Mouse (Mus musculus) midbrain, embryonic 15.5 days (tissue): ENCODE results near the gene Rbx1. TPM values are rescaled to one million over a fixed set of nuclear protein-coding genes. Genes with fewer than 3 reads are reported as not detected.
"Not testable (repeated sequence)": the region's sequence is repeated elsewhere in the genome, so short reads cannot be mapped to it uniquely, and the experiment has no call there.

Experiments used
- ATAC-seq: fragments of 200-750 bp; cut with Nextera tagmentation; replicated peaks from 2 replicates; pipeline ENCODE4 v1.8.0; 2017; ENCODE audit warnings: moderate TSS enrichment
- H3K27ac ChIP-seq: fragments of 300-500 bp; sonication (generic); 2 replicates; pipeline ENCODE4 v1.5.1; 2015; ENCODE audit warnings: mild to moderate bottlenecking, inconsistent platforms
- H3K27me3 ChIP-seq: fragments of 300-500 bp; sonication (generic); replicated peaks from 2 replicates; pipeline ENCODE4 v1.6.1; 2015; ENCODE audit warnings: inconsistent platforms
- H3K36me3 ChIP-seq: fragments of 300-500 bp; sonication (generic); replicated peaks from 2 replicates; pipeline ENCODE4 v1.6.1; 2015; ENCODE audit warnings: inconsistent platforms
- H3K4me1 ChIP-seq: fragments of 300-500 bp; sonication (generic); 2 replicates; pipeline ENCODE4 v1.6.1; 2015; ENCODE audit warnings: inconsistent platforms
- H3K4me2 ChIP-seq: fragments of 300-500 bp; sonication (generic); 2 replicates; pipeline ENCODE4 v1.6.1; 2015; ENCODE audit warnings: inconsistent platforms, mild to moderate bottlenecking, moderate library complexity
- H3K4me3 ChIP-seq: fragments of 300-500 bp; sonication (generic); 2 replicates; pipeline ENCODE4 v1.5.1; 2015; ENCODE audit warnings: mild to moderate bottlenecking, inconsistent platforms
- H3K9ac ChIP-seq: fragments of 300-500 bp; sonication (generic); 2 replicates; pipeline ENCODE4 v1.6.1; 2015; ENCODE audit warnings: mild to moderate bottlenecking, inconsistent platforms
- H3K9me3 ChIP-seq: fragments of 300-500 bp; sonication (generic); 2 replicates; pipeline ENCODE4 v1.6.1; 2016; ENCODE audit warnings: inconsistent platforms
- WGBS: fragments of 180-500 bp; shearing (Covaris S2); methylation state at CpG from one replicate; pipeline ENCODE4 v1.1.7; 2015; ENCODE audit warnings: mixed read lengths; 5-methylcytosine and 5-hydroxymethylcytosine counted together
- polyA plus RNA-seq: library from polyadenylated mRNA; unstranded; fragments of >200 nt; fragmentation: Nextera tagmentation; extraction: Ambion mirVana; gene quantifications from 2 replicates; pipeline ENCODE4 v1.2.1, GENCODE M21; 2015

The Rbx1 gene
- polyA plus RNA-seq, 1 experiment from 2014 or later = 390 TPM

DNA sequence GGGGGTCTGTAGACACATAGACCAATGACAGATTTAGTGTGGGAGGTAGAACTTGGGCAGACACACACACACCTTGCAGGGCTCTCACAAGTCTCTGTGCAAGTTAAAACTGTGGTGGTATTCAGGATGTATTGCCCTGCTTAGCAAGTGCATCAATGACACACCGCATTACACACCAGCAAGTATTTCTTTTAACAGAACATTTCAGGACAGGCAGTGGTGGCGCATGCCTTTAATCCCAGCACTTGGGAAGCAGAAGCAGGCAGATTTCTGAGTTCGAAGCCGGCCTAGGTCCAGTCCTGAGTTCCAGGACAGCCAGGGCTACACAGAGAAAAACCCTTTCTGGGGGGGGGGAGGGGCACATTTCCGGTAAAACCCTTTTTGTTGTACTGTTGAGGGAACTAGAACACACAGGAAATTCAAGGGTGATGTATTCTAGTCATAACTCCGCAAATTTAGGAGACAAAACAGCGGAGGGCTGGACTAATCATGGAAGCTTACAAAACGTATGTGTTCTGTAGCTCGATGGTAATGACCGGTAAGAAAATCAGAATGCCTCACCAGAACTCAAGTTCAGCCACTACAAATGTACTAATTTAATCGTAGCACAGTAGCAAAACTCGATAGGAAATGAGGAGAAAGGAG, 958 bp upstream of the Rbx1 start:
- H3K9me3 ChIP-seq = no peaks in the 10 kb centered on the region
- peak overlapping the region; percentile 61 for H3K4me2 ChIP-seq
- peak overlapping the region; percentile 93 for H3K27ac ChIP-seq
- H3K9ac ChIP-seq = peak overlapping the region; percentile 66
- H3K27me3 ChIP-seq = no peaks in the 10 kb centered on the region
- H3K4me3 ChIP-seq = peak overlapping the region; percentile 74
- no peak for ATAC-seq
- H3K36me3 ChIP-seq = peaks cover 4% of the 10 kb centered on the region; the same call in 1 of the 2 replicates
- H3K4me1 ChIP-seq = peaks cover 12% of the 10 kb centered on the region
- WGBS = 76% methylated on average over 12 of the region's 12 CpGs

DNA sequence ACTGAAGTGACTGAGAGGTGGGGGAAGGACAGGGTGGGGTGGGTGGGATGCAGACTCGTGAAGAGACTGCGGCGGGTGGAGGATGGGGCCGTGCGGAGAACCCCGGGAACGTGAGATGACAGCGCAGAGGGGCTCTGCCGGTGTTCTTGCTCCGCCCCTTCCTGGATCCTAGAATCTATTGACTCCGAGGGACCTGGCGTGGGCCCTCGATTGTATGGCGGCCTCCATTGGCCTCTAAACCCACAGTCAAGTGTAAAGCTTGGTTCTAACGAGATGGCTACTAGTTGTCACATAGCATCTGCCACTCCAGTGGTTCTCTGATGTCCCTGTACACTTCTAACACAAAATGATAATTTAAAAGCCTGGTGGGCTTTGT, 630 bp downstream of the Rbx1 start:
- Histone ChIP-seq H3K4me2 (peak overlapping the region; percentile 58), H3K4me1 (peaks cover 12% of the 10 kb centered on the region), H3K9me3 (no peaks in the 10 kb centered on the region), H3K4me3 (peak overlapping the region; percentile 74), H3K27ac (peak overlapping the region; percentile 93), H3K36me3 (peaks cover 11% of the 10 kb centered on the region), H3K27me3 (no peaks in the 10 kb centered on the region), H3K9ac (peak overlapping the region; percentile 58)
- WGBS = 0% methylated on average over 15 of the region's 15 CpGs
- ATAC-seq = no peak

DNA sequence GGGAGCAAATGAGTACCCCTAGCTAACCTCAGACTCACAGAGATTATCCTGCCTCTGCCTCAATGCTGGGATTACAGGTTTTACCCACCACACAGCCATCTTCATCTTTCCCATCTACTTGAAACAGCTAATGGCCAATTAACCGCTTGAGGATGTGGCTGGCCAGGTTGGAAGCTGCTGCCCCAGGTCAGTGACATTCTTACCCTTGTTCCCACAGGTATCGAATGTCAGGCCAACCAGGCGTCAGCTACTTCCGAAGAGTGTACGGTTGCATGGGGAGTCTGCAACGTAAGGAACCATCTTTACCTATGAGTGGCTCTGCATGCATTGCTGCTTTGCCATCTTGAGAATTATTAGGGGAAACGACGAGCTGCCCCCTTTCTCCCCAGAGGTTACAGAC, 4.6 kb downstream of the Rbx1 start:
- H3K4me2 ChIP-seq = no peak overlapping the region
- peaks cover 12% of the 10 kb centered on the region for H3K4me1 ChIP-seq
- no peaks in the 10 kb centered on the region for H3K9me3 ChIP-seq
- H3K4me3 ChIP-seq = no peak overlapping the region
- no peak overlapping the region for H3K9ac ChIP-seq
- 84% methylated on average over 8 of the region's 8 CpGs for WGBS
- no peaks in the 10 kb centered on the region for H3K27me3 ChIP-seq
- ATAC-seq = no peak
- peaks cover 35% of the 10 kb centered on the region for H3K36me3 ChIP-seq
- no peak overlapping the region for H3K27ac ChIP-seq

DNA sequence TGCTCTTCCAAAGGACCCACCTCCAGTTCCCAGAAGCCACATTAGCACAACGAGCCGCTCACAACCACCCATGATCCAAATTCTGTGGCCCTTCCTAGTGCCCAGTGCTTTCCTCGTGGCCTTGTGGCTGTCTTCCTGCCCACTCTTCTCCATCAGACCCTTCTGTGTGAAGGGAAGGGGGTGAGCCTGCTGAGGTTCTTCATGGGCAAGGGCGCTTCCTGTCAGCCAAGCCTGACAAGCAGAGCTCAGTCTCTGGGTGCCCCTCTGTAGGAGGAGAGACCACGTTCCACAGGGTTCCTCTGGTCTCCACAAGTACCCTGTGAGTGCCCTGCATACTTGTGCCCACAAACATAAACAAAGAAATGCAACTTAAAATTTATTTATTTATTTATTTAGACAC, 6.2 kb downstream of the Rbx1 start:
- WGBS = 97% methylated on average over 5 of the region's 5 CpGs
- Histone ChIP-seq H3K4me2 (no peak overlapping the region), H3K4me1 (peaks cover 14% of the 10 kb centered on the region), H3K9me3 (no peaks in the 10 kb centered on the region), H3K9ac (no peak overlapping the region), H3K36me3 (peaks cover 35% of the 10 kb centered on the region), H3K27me3 (no peaks in the 10 kb centered on the region), H3K4me3 (no peak overlapping the region), H3K27ac (no peak overlapping the region)
- ATAC-seq = no peak

DNA sequence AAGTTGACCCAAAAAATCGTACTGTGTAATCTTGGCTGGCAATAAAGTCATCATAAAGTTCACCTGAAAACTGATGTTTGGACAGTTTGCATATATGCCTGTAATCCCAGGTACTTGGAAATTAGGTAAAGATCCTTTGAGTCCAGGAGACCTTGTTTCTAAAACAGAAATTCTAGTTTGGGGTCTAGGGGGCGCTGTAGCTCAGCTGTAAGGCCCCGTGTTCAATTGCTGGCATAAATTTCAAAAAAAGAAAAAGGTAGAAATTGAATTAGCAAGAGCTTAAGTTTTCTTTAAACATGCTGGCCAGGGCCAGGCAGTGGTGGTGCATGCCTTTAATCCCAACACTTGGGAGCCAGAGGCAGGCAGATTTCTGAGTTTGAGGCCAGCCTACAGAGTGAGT, 9.6 kb downstream of the Rbx1 start:
- Histone ChIP-seq H3K27me3 (no peaks in the 10 kb centered on the region), H3K4me1 (peaks cover 4% of the 10 kb centered on the region; the same call in 1 of the 2 replicates), H3K4me3 (no peak overlapping the region), H3K36me3 (peaks cover 29% of the 10 kb centered on the region), H3K9me3 (no peaks in the 10 kb centered on the region), H3K9ac (no peak overlapping the region), H3K4me2 (no peak overlapping the region), H3K27ac (no peak overlapping the region)
- WGBS = 45% methylated on average over 3 of the region's 3 CpGs
- no peak for ATAC-seq

DNA sequence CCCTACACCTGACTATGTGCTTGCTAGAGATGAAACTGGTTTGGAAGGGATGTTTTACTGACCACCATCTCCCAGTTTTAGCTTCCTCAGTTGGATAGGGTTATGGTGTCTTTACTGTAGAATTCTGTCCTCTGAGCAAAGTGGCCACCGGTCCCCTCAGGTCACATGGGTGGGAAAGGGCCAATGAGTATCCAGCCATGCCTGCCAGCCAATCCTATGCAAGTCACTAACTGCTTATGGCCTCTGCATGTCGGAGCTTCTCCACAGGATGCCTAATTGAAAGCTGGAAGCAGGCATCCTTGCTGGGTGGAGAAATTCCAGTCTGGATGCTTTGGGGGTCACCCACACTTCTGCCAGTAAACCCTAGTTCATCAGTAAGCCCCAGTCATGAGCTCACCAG, 10.5 kb downstream of the Rbx1 start:
- Histone ChIP-seq H3K9me3 (no peaks in the 10 kb centered on the region), H3K4me2 (peak overlapping the region; percentile 20; the same call in 1 of the 2 replicates), H3K4me1 (peaks cover 7% of the 10 kb centered on the region; the same call in 1 of the 2 replicates), H3K4me3 (no peak overlapping the region), H3K9ac (no peak overlapping the region), H3K27me3 (no peaks in the 10 kb centered on the region), H3K36me3 (peaks cover 24% of the 10 kb centered on the region; the same call in 1 of the 2 replicates), H3K27ac (no peak overlapping the region)
- WGBS = 0% methylated on average over 2 of the region's 2 CpGs
- ATAC-seq = no peak

DNA sequence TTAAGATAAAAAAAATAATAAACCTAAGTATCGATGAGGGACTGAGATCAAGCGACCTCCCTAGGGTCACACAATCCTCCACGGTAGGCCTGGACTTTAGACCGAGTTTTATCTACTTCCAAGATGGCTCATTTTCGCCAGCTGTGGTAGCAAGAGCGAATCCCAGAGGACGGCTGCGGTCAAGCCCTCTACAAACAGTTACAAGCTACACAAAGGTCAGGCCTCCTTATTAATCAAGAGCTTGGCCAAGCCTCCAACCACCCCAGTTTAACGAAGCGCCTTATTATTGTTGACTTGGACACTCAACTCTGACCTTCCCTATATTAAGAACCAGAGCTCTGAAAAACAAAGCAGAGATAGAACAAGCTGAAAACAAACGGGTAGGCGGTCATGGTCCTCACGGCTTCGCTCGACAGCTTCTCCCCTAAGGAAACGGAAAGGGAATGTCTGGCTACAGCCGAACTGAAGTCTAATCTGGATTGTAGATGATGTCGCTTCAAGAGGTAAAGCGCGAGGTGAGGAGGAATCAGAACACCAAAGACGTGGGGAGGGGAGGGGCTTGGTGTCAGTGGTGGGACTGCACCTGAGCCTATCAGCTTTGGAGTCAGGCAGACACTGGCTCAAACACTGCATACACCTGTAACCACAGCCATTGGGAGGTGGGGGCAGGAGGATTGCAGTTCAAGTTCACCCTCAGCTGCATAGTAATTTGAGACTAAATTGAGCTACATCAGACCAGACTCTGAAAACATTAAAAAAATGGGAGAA, 13.5 kb downstream of the Rbx1 start:
- Histone ChIP-seq H3K36me3 (peaks cover 8% of the 10 kb centered on the region; the same call in 1 of the 2 replicates), H3K4me1 (peaks cover 7% of the 10 kb centered on the region; the same call in 1 of the 2 replicates), H3K27ac (no peak overlapping the region), H3K9ac (no peak overlapping the region), H3K4me2 (no peak overlapping the region), H3K27me3 (no peaks in the 10 kb centered on the region), H3K9me3 (no peaks in the 10 kb centered on the region), H3K4me3 (no peak overlapping the region)
- ATAC-seq = no peak
- 71% methylated on average over 21 of the region's 21 CpGs for WGBS

DNA sequence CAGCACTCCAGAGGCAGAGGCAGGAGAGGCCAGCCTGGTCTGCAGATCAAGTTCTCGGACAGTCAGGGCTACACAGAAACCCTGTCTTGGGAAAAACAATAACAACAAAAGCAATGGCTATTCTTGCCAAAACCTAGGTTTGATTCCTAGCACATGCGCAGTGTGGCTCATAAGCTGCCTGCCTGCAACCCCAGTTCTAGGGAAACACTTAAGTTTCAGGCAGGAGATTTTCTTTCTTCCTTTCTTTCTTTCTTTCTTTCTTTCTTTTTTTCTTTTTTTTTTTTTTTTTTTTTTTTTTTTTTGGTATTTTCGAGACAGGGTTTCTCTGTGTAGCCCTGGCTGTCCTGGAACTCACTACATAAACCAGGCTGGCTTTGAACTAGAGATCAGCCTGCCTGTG, 14.2 kb downstream of the Rbx1 start:
- not testable (repeated sequence) for H3K27me3 ChIP-seq, H3K4me3 ChIP-seq, H3K4me1 ChIP-seq, ATAC-seq, H3K9ac ChIP-seq, H3K36me3 ChIP-seq, H3K27ac ChIP-seq, H3K4me2 ChIP-seq, H3K9me3 ChIP-seq
- 61% methylated on average over 3 of the region's 3 CpGs for WGBS

DNA sequence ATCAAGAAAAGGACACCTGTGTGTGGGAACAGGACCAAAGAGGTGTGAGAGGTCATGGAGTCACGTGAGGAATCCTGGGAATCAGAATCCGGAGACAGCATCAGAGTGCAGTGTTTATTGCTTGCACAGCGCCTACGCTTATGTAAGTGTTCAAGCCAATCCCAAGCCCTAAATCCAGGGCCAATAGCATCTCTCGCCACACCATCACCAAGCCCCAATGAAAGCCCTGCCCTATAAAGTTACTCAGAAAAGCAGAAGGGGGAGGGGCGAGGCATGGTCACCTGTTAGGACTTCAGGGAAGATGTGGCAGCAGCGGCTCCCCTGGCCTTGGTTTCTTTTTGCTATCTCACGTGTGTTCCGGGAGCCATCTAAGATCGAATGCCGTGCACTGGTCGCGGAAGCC, 14.9 kb downstream of the Rbx1 start:
- peak overlapping the region; percentile 35 for H3K4me2 ChIP-seq
- no peaks in the 10 kb centered on the region for H3K36me3 ChIP-seq
- H3K27ac ChIP-seq = no peak overlapping the region
- H3K27me3 ChIP-seq = no peaks in the 10 kb centered on the region
- no peak for ATAC-seq
- H3K4me1 ChIP-seq = peaks cover 7% of the 10 kb centered on the region; the same call in 1 of the 2 replicates
- no peaks in the 10 kb centered on the region for H3K9me3 ChIP-seq
- WGBS = 24% methylated on average over 13 of the region's 13 CpGs
- peak overlapping the region; percentile 15 for H3K4me3 ChIP-seq
- no peak overlapping the region for H3K9ac ChIP-seq

DNA sequence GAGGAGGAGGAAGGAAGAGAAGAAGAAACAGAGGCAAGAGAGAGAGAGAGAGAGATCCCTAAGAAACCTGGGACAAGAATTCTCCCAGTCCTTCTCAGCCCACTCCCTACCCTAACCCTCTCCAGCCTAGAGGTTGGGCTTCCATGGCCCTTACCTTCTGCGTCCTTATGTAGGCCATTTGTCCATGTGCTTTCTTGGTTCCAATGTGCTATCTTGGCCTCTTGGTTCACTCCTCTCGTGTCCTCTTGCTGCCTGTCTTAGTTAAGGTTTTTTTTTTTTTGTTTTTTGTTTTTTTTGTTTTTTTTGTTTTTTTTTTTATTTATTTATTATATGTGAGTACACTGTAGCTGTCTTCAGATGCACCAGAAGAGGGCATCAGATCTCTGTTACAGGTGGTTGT, 16.9 kb downstream of the Rbx1 start:
- Histone ChIP-seq H3K4me2 (no peak overlapping the region), H3K4me1 (0 out of 2 replicates have a peak, but pooled peaks cover 3% of the 10 kb centered on the region), H3K27ac (no peak overlapping the region), H3K36me3 (no peaks in the 10 kb centered on the region), H3K4me3 (no peak overlapping the region), H3K27me3 (no peaks in the 10 kb centered on the region), H3K9ac (no peak overlapping the region), H3K9me3 (no peaks in the 10 kb centered on the region)
- no peak for ATAC-seq
- WGBS = 77% methylated on average over 2 of the region's 2 CpGs

DNA sequence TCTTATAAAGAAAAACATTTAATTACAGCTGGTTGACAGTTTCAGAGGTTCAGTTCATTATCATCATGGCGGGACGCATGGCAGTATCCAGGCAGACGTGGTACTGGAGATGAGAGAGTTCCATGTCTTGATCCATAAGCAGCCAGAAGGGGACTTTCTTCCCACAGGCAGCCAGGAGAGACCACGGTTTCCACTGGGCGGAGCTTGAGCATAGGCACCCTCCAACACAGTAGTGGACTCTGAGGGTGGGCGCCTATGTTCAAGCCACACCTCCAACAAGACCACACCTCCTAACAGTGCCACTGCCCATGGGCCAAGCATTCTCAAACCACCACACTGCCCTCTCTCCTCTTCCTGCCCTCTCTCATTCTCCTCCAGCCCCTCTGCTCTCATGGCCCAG, 17.6 kb downstream of the Rbx1 start:
- no peak overlapping the region for H3K27ac ChIP-seq
- no peaks in the 10 kb centered on the region for H3K9me3 ChIP-seq
- no peak overlapping the region for H3K4me3 ChIP-seq
- H3K4me2 ChIP-seq = no peak overlapping the region
- ATAC-seq = no peak
- H3K27me3 ChIP-seq = no peaks in the 10 kb centered on the region
- 0 out of 2 replicates have a peak, but pooled peaks cover 3% of the 10 kb centered on the region for H3K4me1 ChIP-seq
- H3K9ac ChIP-seq = no peak overlapping the region
- H3K36me3 ChIP-seq = no peaks in the 10 kb centered on the region
- 88% methylated on average over 6 of the region's 6 CpGs for WGBS

DNA sequence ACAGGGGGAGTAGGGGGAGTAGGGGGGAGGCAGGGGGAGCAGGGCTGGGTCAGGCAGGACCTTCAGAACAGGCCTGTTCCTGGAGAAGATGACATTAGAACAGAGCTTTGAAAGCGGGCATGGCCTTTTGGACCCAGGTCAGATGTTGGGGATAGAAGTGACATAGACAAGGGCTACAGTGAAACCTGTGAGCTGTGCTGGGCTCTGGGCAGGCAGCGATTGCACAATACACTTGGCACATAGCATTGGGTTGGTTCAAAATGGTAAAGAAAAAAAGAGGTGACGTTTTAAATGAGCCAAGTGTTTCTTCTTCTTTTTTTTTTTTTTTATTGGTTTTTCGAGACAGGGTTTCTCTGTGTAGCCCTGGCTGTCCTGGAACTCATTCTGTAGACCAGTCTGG, 19.4 kb downstream of the Rbx1 start:
- Histone ChIP-seq H3K4me1 (0 out of 2 replicates have a peak, but pooled peaks cover 3% of the 10 kb centered on the region), H3K9ac (no peak overlapping the region), H3K36me3 (no peaks in the 10 kb centered on the region), H3K9me3 (no peaks in the 10 kb centered on the region), H3K4me2 (no peak overlapping the region), H3K27ac (no peak overlapping the region), H3K4me3 (no peak overlapping the region), H3K27me3 (no peaks in the 10 kb centered on the region)
- 83% methylated on average over 4 of the region's 4 CpGs for WGBS
- ATAC-seq = no peak

DNA sequence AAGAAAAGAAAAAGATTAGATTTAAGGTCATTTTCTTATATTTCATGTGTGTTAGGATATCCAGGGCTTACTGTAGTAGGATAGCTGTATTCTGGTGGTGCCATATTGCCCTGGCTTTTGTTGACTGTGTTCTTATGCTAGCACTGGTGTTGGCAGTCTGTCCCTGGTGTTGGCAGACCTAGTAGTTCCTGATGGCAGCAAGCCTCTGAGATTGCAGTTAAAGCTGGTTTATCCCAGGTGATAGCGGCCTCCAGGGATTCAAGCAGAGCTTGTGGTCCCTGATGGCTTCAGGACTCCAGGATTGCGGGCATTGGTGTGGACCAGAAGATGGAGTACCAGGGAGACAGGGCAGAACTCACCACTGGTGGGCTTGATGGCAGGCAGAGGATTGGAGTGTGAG, 37.4 kb downstream of the Rbx1 start:
- Histone ChIP-seq H3K9me3 (no peaks in the 10 kb centered on the region), H3K9ac (no peak overlapping the region), H3K27ac (no peak overlapping the region), H3K4me1 (no peaks in the 10 kb centered on the region), H3K4me2 (no peak overlapping the region), H3K4me3 (no peak overlapping the region), H3K36me3 (no peaks in the 10 kb centered on the region), H3K27me3 (no peaks in the 10 kb centered on the region)
- 93% methylated on average over 2 of the region's 2 CpGs for WGBS
- ATAC-seq = no peak
